In the genomic region with DNA sequence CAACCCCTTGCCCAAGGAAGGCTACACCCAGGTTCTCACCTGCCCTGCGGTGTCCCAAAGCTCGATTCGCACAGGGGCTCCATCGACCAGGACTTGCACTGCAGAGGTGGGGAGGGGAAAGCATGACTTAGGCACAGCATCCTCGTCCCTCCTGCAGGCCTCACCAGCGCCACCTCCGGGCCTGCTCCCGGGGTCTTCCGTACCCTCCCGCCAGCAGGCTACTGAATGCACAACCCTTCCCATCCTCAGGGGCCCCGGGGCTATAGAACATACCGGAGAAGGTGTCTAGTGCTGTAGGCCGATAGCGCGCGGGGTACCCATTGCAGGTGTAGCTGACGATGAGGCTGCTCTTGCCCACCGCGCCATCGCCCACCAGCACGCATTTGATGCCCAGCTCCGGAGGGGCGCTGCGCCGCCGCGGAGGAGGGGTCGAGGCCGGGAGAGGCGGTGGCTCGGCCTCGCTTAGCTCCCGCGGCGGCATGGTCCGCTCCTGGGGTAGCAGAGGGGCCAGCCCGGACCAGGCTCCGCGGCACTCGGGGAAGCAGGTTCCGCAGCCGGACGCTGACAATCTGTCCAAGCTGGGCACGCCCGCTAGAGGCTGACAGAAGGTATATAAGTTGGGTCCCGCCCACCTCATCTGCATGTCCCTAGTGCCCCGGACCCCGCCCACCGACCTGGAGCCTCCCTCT, we compare ENCODE assay signal across 7 mouse cellular contexts. TPM values are rescaled to one million over a fixed set of nuclear protein-coding genes. Genes with fewer than 3 reads are reported as not detected.
DNase-seq lines count a peak whose midpoint lies in the region; ATAC-seq and TF ChIP-seq lines count a peak whose summit lies in the region.

A gene (minus strand): TSS at position 630 of the 689 bp plus-strand sequence.

- no peaks in the 10 kb centered on the region for H3K36me3 ChIP-seq in forebrain, embryonic 16.5 days (ENCODE audit: control insufficient read depth, insufficient read depth)
- H3K36me3 ChIP-seq in intestine, postnatal 0 days (ENCODE audit: control insufficient read depth, insufficient read depth), result no peaks in the 10 kb centered on the region
- H3K36me3 ChIP-seq in limb, embryonic 11.5 days (ENCODE audit: control insufficient read depth, insufficient read depth, low read length), result no peaks in the 10 kb centered on the region
- H3K36me3 ChIP-seq in midbrain, embryonic 11.5 days (ENCODE audit: control insufficient read depth, insufficient read depth, low read length), result no peaks in the 10 kb centered on the region

- no peaks in the 10 kb centered on the region; the same call in 1 of the 2 replicates for H3K4me1 ChIP-seq in cerebellum, adult 2 months (ENCODE audit: control insufficient read depth, insufficient read depth, low read length)
- H3K4me1 ChIP-seq in forebrain, embryonic 16.5 days (replicated peaks; ENCODE audit: control insufficient read depth, insufficient read depth, low read length), result peaks cover 7% of the 10 kb centered on the region; the same call in 1 of the 2 replicates
- H3K4me1 ChIP-seq in intestine, postnatal 0 days (replicated peaks; ENCODE audit: control insufficient read depth, insufficient read depth, low read length), result 0 out of 2 replicates have a peak, but pooled peaks cover 10% of the 10 kb centered on the region
- H3K4me1 ChIP-seq in limb, embryonic 11.5 days (ENCODE audit: control insufficient read depth, insufficient read depth, low read length), result 0 out of 2 replicates have a peak, but pooled peaks cover 3% of the 10 kb centered on the region
- H3K4me1 ChIP-seq in midbrain, embryonic 11.5 days (ENCODE audit: control insufficient read depth, insufficient read depth, low read length), result peaks cover 5% of the 10 kb centered on the region; the same call in 1 of the 2 replicates

- ATAC-seq in forebrain, embryonic 16.5 days, result peak; percentile 89
- peak; percentile 77 for ATAC-seq in intestine, postnatal 0 days
- peak; percentile 80 for ATAC-seq in limb, embryonic 11.5 days (ENCODE audit: insufficient number of reproducible peaks, low FRiP score, low TSS enrichment, low read depth)
- ATAC-seq in midbrain, embryonic 11.5 days (ENCODE audit: low FRiP score), result peak; percentile 90

- no peaks in the 10 kb centered on the region for H3K27me3 ChIP-seq in cerebellum, adult 2 months (ENCODE audit: control insufficient read depth, insufficient read depth, low read length)
- H3K27me3 ChIP-seq in forebrain, embryonic 16.5 days (replicated peaks; ENCODE audit: control insufficient read depth, insufficient read depth, low read length), result no peaks in the 10 kb centered on the region
- 0 out of 2 replicates have a peak, but pooled peaks cover 4% of the 10 kb centered on the region for H3K27me3 ChIP-seq in intestine, postnatal 0 days (replicated peaks; ENCODE audit: control insufficient read depth, insufficient read depth, low read length)
- peaks cover 5% of the 10 kb centered on the region; the same call in 1 of the 2 replicates for H3K27me3 ChIP-seq in limb, embryonic 11.5 days (ENCODE audit: control insufficient read depth, insufficient read depth, low read length)
- H3K27me3 ChIP-seq in midbrain, embryonic 11.5 days (ENCODE audit: control insufficient read depth, insufficient read depth, low read length), result peaks cover 2% of the 10 kb centered on the region

- TF ChIP-seq POLR2A in cerebellum, adult 2 months (IDR thresholded peaks at IDR 0.05; ENCODE audit: borderline replicate concordance, insufficient read depth, low read length), result peak; percentile 37; the same call in 1 of the 2 replicates

- H3K27ac ChIP-seq in cerebellum, adult 2 months (ENCODE audit: insufficient read depth, low read length), result 0 out of 2 replicates have a peak within 1 kb of the TSS, but pooled peaks have one; percentile 10
- peak within 1 kb of the TSS; percentile 5; the same call in 1 of the 2 replicates for H3K27ac ChIP-seq in forebrain, embryonic 16.5 days (ENCODE audit: low read length)
- H3K27ac ChIP-seq in intestine, postnatal 0 days (ENCODE audit: low read depth, low read length), result no peak within 1 kb of the TSS
- no peak within 1 kb of the TSS for H3K27ac ChIP-seq in limb, embryonic 11.5 days (replicated peaks; ENCODE audit: low read depth, low read length)
- H3K27ac ChIP-seq in midbrain, embryonic 11.5 days (ENCODE audit: low read depth, low read length), result no peak within 1 kb of the TSS

- peak; percentile 79 for DNase-seq in ZHBTc4 (ENCODE audit: low read depth, low spot score)
- DNase-seq in cerebellum, adult 2 months, result peak; percentile 83 to 87
- peak; percentile 76 for DNase-seq in limb, embryonic 11.5 days (ENCODE audit: low spot score)
- DNase-seq in midbrain, embryonic 11.5 days (ENCODE audit: low spot score, missing footprints), result peak; percentile 92
- DNase-seq in spleen, postnatal 14 days (ENCODE audit: low spot score in 2 of 2), result peak; percentile 40 to 53

- H3K4me3 ChIP-seq in cerebellum, adult 2 months (replicated peaks; ENCODE audit: insufficient read depth, low read depth, low read length), result peak within 1 kb of the TSS; percentile 77
- H3K4me3 ChIP-seq in forebrain, embryonic 16.5 days (replicated peaks; ENCODE audit: low read length), result peak within 1 kb of the TSS; percentile 55
- peak within 1 kb of the TSS; percentile 59 for H3K4me3 ChIP-seq in intestine, postnatal 0 days (ENCODE audit: low read depth, low read length)
- peak within 1 kb of the TSS; percentile 60 for H3K4me3 ChIP-seq in limb, embryonic 11.5 days (ENCODE audit: low read depth, low read length)
- peak within 1 kb of the TSS; percentile 61 for H3K4me3 ChIP-seq in midbrain, embryonic 11.5 days (ENCODE audit: low read depth, low read length)

- under 1% methylated on average over 49 of the region's 49 CpGs for WGBS in cerebellum, adult 2 months
- under 1% methylated on average over 49 of the region's 49 CpGs for WGBS in forebrain, embryonic 16.5 days
- 1% methylated on average over 49 of the region's 49 CpGs for WGBS in intestine, postnatal 0 days
- under 1% methylated on average over 49 of the region's 49 CpGs for WGBS in limb, embryonic 11.5 days
- WGBS in midbrain, embryonic 11.5 days, result under 1% methylated on average over 49 of the region's 49 CpGs

- H3K9ac ChIP-seq in forebrain, embryonic 16.5 days (replicated peaks; ENCODE audit: low read depth, low read length), result peak within 1 kb of the TSS; percentile 67
- peak within 1 kb of the TSS; percentile 40; the same call in 1 of the 2 replicates for H3K9ac ChIP-seq in intestine, postnatal 0 days (ENCODE audit: low read depth, low read length)
- peak within 1 kb of the TSS; percentile 55 for H3K9ac ChIP-seq in limb, embryonic 11.5 days (ENCODE audit: low read length)
- H3K9ac ChIP-seq in midbrain, embryonic 11.5 days (ENCODE audit: low read length), result peak within 1 kb of the TSS; percentile 68

- peak; percentile 21; the same call in 1 of the 2 replicates for TF ChIP-seq CTCF in cerebellum, adult 2 months (IDR thresholded peaks at IDR 0.05; ENCODE audit: borderline replicate concordance, insufficient read depth, low read depth, low read length)
- TF ChIP-seq CTCF in intestine, postnatal 0 days (IDR thresholded peaks at IDR 0.05; ENCODE audit: low read depth), result peak; percentile 51

- H3K9me3 ChIP-seq in forebrain, embryonic 16.5 days (ENCODE audit: control insufficient read depth, low read length), result no peaks in the 10 kb centered on the region
- H3K9me3 ChIP-seq in intestine, postnatal 0 days (ENCODE audit: control insufficient read depth), result no peaks in the 10 kb centered on the region
- no peaks in the 10 kb centered on the region for H3K9me3 ChIP-seq in limb, embryonic 11.5 days (ENCODE audit: control insufficient read depth, low read length)
- H3K9me3 ChIP-seq in midbrain, embryonic 11.5 days (ENCODE audit: control insufficient read depth, low read length), result no peaks in the 10 kb centered on the region

- peak within 1 kb of the TSS; percentile 56 for H3K4me2 ChIP-seq in forebrain, embryonic 16.5 days (ENCODE audit: low read length)
- peak within 1 kb of the TSS; percentile 100 for H3K4me2 ChIP-seq in intestine, postnatal 0 days (replicated peaks; ENCODE audit: low read depth)
- H3K4me2 ChIP-seq in limb, embryonic 11.5 days (ENCODE audit: low read depth, severe bottlenecking), result peak within 1 kb of the TSS; percentile 97
- peak within 1 kb of the TSS; percentile 99 for H3K4me2 ChIP-seq in midbrain, embryonic 11.5 days

RNA-seq across cellular contexts. Expression of the gene that starts here (rescaled TPM):
- polyA plus RNA-seq in cerebellum, adult 2 months (2012; rRNA removed), result 8.4 and 10.4 TPM in 2 replicates
- 24.8 and 31.8 TPM in 2 replicates for polyA plus RNA-seq in forebrain, embryonic 16.5 days (2015; fragmentation: Nextera tagmentation; extraction: Ambion mirVana)
- polyA plus RNA-seq in intestine, postnatal 0 days (2015; fragmentation: Nextera tagmentation; extraction: Ambion mirVana), result 1.3 TPM in 2 replicates
- polyA plus RNA-seq in limb, embryonic 11.5 days (2014; fragmentation: Nextera tagmentation; extraction: Ambion mirVana), result 2.7 and 4.3 TPM in 2 replicates
- polyA plus RNA-seq in midbrain, embryonic 11.5 days (2014; fragmentation: Nextera tagmentation; extraction: Ambion mirVana), result 1.3 and 2.6 TPM in 2 replicates

Comparison
In these comparisons a context has a peak if more than half of its experiments do, and no peak if none do; other contexts are left out.
1. H3K27ac ChIP-seq: peak in cerebellum, adult 2 months (single experiment) and forebrain, embryonic 16.5 days (single experiment); none in intestine, postnatal 0 days (single experiment), limb, embryonic 11.5 days (single experiment) and midbrain, embryonic 11.5 days (single experiment).
2. Peak in every context shown above with its lines, with median percentiles within 50 percentile points of each other: DNase-seq, H3K4me3 ChIP-seq, ATAC-seq, H3K4me2 ChIP-seq and H3K9ac ChIP-seq.